15 mouse cellular contexts compared by ENCODE assay signal in the genomic region with DNA sequence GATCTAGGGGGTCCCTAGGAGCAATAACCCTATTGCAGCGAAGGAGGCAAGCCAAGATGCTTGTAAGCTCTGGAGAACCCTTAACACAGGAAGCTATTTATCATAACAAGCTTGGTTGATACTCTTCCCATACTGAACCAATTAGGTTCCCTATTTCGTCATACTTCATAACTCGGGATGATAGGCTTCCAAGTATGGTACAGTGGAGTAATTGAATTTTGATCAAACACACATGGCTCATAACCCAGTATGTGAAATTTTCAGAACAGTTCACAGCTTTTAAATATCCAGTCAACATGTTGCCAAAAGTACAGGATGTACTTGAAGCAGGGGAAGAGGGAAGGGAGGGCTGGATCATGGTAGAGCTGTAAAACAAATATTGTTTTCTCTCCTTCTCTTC.
DNase-seq lines count a peak whose midpoint lies in the region; ATAC-seq and TF ChIP-seq lines count a peak whose summit lies in the region.
"Had no signal": no experiment of that assay in that cellular context is flagged by ENCODE, and none has a peak within 500 bp of the region (broad histone marks: within the 10 kb centered on the region; RNA-seq: fewer than 3 reads in every experiment).

No protein-coding gene starts in this region.

- H3K9ac ChIP-seq in heart, embryonic 11.5 days (ENCODE audit: low read depth, low read length) = no peak overlapping the region
- H3K9ac ChIP-seq in lung, embryonic 14.5 days = no peak overlapping the region
- H3K9ac ChIP-seq in limb, embryonic 13.5 days = no peak overlapping the region
- no peak overlapping the region for H3K9ac ChIP-seq in stomach, postnatal 0 days (ENCODE audit: low read length)
- H3K9ac ChIP-seq: embryonic facial prominence, embryonic 13.5 days; forebrain, embryonic 15.5 days; neural tube, embryonic 15.5 days had no signal

- H3K4me2 ChIP-seq in heart, embryonic 11.5 days = no peak overlapping the region
- no peak overlapping the region for H3K4me2 ChIP-seq in lung, embryonic 14.5 days
- no peak overlapping the region for H3K4me2 ChIP-seq in limb, embryonic 13.5 days (replicated peaks)
- H3K4me2 ChIP-seq in stomach, postnatal 0 days (replicated peaks; ENCODE audit: low read depth) = no peak overlapping the region
- H3K4me2 ChIP-seq: embryonic facial prominence, embryonic 13.5 days; forebrain, embryonic 15.5 days; neural tube, embryonic 15.5 days had no signal

- TF ChIP-seq CTCF in lung, embryonic 14.5 days (IDR thresholded peaks at IDR 0.05; ENCODE audit: low read depth) = no peak
- no peak for TF ChIP-seq CTCF in lung, adult 2 months (IDR thresholded peaks at IDR 0.05; ENCODE audit: insufficient read depth, low read length)
- no peak for TF ChIP-seq CTCF in stomach, postnatal 0 days (IDR thresholded peaks at IDR 0.05; ENCODE audit: low read depth)

- WGBS in heart, embryonic 11.5 days (ENCODE audit: insufficient replicate concordance) = 69% methylated on average over 3 of the region's 3 CpGs
- WGBS in lung, embryonic 14.5 days = 36% methylated on average over 3 of the region's 3 CpGs
- 53% methylated on average over 3 of the region's 3 CpGs for WGBS in lung, adult 2 months
- 28% methylated on average over 3 of the region's 3 CpGs for WGBS in limb, embryonic 13.5 days
- WGBS in stomach, postnatal 0 days = 52% methylated on average over 3 of the region's 3 CpGs

- no peak for TF ChIP-seq POLR2A in lung, adult 2 months (IDR thresholded peaks at IDR 0.05; ENCODE audit: borderline replicate concordance, extremely low read depth, low read depth, low read length)

- no peak overlapping the region for H3K4me3 ChIP-seq in heart, embryonic 11.5 days (ENCODE audit: low read depth, low read length)
- no peak overlapping the region for H3K4me3 ChIP-seq in lung, embryonic 14.5 days (ENCODE audit: low read depth, low read length)
- no peak overlapping the region for H3K4me3 ChIP-seq in lung, adult 2 months (replicated peaks; ENCODE audit: extremely low read depth, low read depth, low read length)
- no peak overlapping the region for H3K4me3 ChIP-seq in limb, embryonic 13.5 days
- no peak overlapping the region for H3K4me3 ChIP-seq in stomach, postnatal 0 days (ENCODE audit: low read depth, low read length)
- H3K4me3 ChIP-seq: embryonic facial prominence, embryonic 13.5 days; forebrain, embryonic 15.5 days; neural tube, embryonic 15.5 days had no signal

- no peaks in the 10 kb centered on the region for H3K36me3 ChIP-seq in heart, embryonic 11.5 days (ENCODE audit: control insufficient read depth, insufficient read depth, low read length)
- no peaks in the 10 kb centered on the region for H3K36me3 ChIP-seq in lung, embryonic 14.5 days (ENCODE audit: insufficient read depth)
- H3K36me3 ChIP-seq in limb, embryonic 13.5 days = no peaks in the 10 kb centered on the region
- H3K36me3 ChIP-seq in stomach, postnatal 0 days (ENCODE audit: control insufficient read depth, insufficient read depth, low read length) = no peaks in the 10 kb centered on the region
- H3K36me3 ChIP-seq: embryonic facial prominence, embryonic 13.5 days; forebrain, embryonic 15.5 days; neural tube, embryonic 15.5 days had no signal

- H3K27me3 ChIP-seq in heart, embryonic 11.5 days (ENCODE audit: control insufficient read depth, insufficient read depth, low read length) = no peaks in the 10 kb centered on the region
- no peaks in the 10 kb centered on the region for H3K27me3 ChIP-seq in lung, embryonic 14.5 days (ENCODE audit: insufficient read depth, low read length)
- H3K27me3 ChIP-seq in limb, embryonic 13.5 days = peaks cover 6% of the 10 kb centered on the region; the same call in 1 of the 2 replicates
- H3K27me3 ChIP-seq in stomach, postnatal 0 days (ENCODE audit: control insufficient read depth, insufficient read depth, low read length) = no peaks in the 10 kb centered on the region
- H3K27me3 ChIP-seq: forebrain, embryonic 15.5 days; neural tube, embryonic 15.5 days had no signal

- no peak overlapping the region for H3K27ac ChIP-seq in heart, embryonic 11.5 days (ENCODE audit: low read depth, low read length)
- no peak overlapping the region for H3K27ac ChIP-seq in lung, embryonic 14.5 days (ENCODE audit: low read depth)
- H3K27ac ChIP-seq in limb, embryonic 13.5 days = peak overlapping the region; percentile 33; the same call in 1 of the 2 replicates
- H3K27ac ChIP-seq in stomach, postnatal 0 days (replicated peaks) = no peak overlapping the region
- H3K27ac ChIP-seq: embryonic facial prominence, embryonic 13.5 days; forebrain, embryonic 15.5 days; macrophage; neural tube, embryonic 15.5 days had no signal

- peak; percentile 32 to 77 for DNase-seq in heart, adult 9 months (ENCODE audit: low spot score in 2 of 2)
- DNase-seq in lung, embryonic 14.5 days = peak; percentile 66
- no peak for DNase-seq in lung, adult 2 months
- no peak for DNase-seq in stomach, postnatal 0 days (ENCODE audit: low spot score)
- DNase-seq in thymus, postnatal 0 days (ENCODE audit: low spot score) = no peak
- DNase-seq in adrenal gland, adult 18-20 months (ENCODE audit: low spot score in 2 of 2) = no peak
- DNase-seq: cerebellum, adult 9-10 months had no signal

- ATAC-seq in heart, embryonic 11.5 days (replicated peaks; ENCODE audit: insufficient number of reproducible peaks, low FRiP score, low TSS enrichment) = no peak
- 0 out of 2 replicates have a peak, but pooled peaks have one; percentile 12 for ATAC-seq in lung, embryonic 14.5 days (ENCODE audit: insufficient read depth)
- peak; percentile 83 for ATAC-seq in limb, embryonic 13.5 days (ENCODE audit: low FRiP score, low read depth)
- peak; percentile 53; the same call in 1 of the 2 replicates for ATAC-seq in stomach, postnatal 0 days (ENCODE audit: low FRiP score, low TSS enrichment)
- ATAC-seq: activated CD4-positive, CD25-positive, alpha-beta regulatory T cell, adult 4 months; forebrain, embryonic 15.5 days; intestine, postnatal 0 days had no signal

- H3K9me3 ChIP-seq in heart, embryonic 11.5 days (replicated peaks; ENCODE audit: control insufficient read depth, low read length) = no peaks in the 10 kb centered on the region
- no peaks in the 10 kb centered on the region for H3K9me3 ChIP-seq in lung, embryonic 14.5 days (ENCODE audit: low read depth, low read length)
- no peaks in the 10 kb centered on the region for H3K9me3 ChIP-seq in limb, embryonic 13.5 days
- no peaks in the 10 kb centered on the region for H3K9me3 ChIP-seq in stomach, postnatal 0 days (ENCODE audit: control insufficient read depth, low read length)
- H3K9me3 ChIP-seq: embryonic facial prominence, embryonic 13.5 days; forebrain, embryonic 15.5 days; neural tube, embryonic 15.5 days had no signal

- H3K4me1 ChIP-seq in heart, embryonic 11.5 days (ENCODE audit: control insufficient read depth, insufficient read depth, low read length) = no peaks in the 10 kb centered on the region
- peaks cover 4% of the 10 kb centered on the region; the same call in 1 of the 2 replicates for H3K4me1 ChIP-seq in lung, embryonic 14.5 days (ENCODE audit: insufficient read depth)
- no peaks in the 10 kb centered on the region for H3K4me1 ChIP-seq in lung, adult 2 months (ENCODE audit: control insufficient read depth, insufficient read depth, low read length)
- peaks cover 44% of the 10 kb centered on the region for H3K4me1 ChIP-seq in limb, embryonic 13.5 days
- no peaks in the 10 kb centered on the region for H3K4me1 ChIP-seq in stomach, postnatal 0 days (replicated peaks; ENCODE audit: control insufficient read depth, insufficient read depth)

- peak; percentile 44 for TF ChIP-seq EP300 in stomach, postnatal 0 days (optimal IDR thresholded peaks at IDR 0.05)

Comparison
In these comparisons a context has a peak if more than half of its experiments do, and no peak if none do; other contexts are left out.
1. DNase-seq: peak in heart, adult 9 months (2 of 2) and lung, embryonic 14.5 days (single experiment); none in lung, adult 2 months (single experiment), stomach, postnatal 0 days (single experiment), thymus, postnatal 0 days (single experiment) and adrenal gland, adult 18-20 months (0 of 2).